Mouse (Mus musculus) kidney, adult 8-10 months (tissue): ENCODE measurements around the gene Slc39a5.
A peak's percentile ranks its signal among the peaks of the same experiment; 100 is the strongest.

Experiments used
- DNase-seq, 2 experiments: peaks; one replicate each; pipeline ENCODE4 v3.0.0; 2022

Gene Slc39a5

DNA sequence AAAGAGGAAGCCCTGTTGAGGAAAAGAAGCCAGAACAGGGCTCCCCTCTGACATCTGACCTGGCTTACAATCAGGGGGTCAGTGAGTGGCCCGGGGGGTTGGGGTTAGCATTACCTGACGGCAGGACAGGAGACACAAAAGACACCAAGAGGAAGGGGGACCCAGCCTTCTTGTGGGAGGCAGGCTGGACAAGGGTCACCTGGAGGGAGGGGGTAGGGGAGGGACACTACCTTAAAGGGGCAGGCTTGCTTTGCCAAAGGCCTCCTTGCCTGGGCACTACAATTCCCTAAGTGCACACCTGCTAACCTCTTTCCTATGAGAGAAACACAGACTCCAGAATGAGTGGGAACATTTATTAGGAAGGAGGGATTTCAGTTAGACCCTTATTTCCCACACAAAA lies at the start of gene Slc39a5:
Slc39a5 (minus strand) TSS at position 174 of the 400 bp plus-strand sequence.
- DNase-seq = peak; percentile 28 to 38

DNA sequence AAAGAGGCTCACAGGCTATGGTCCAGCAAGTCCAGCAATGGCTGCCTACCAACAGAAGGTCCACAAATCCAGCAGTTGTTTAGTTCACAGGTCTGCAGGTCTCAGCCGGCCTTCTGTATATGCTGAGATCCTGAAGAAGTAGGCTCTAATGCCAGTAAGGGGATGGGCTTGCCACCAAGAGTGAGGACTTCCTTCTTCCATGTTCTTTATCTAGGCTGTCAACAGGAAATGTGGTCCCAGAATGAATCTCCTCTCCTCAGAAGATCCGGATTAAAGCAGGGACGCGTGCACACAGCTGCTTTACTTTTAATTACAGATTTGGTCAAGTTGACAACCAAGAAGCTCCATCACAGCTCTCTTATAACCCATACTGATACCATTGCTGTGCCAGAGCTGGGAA lies 44.4 kb upstream of the Slc39a5 start:
- no peak for DNase-seq

DNA sequence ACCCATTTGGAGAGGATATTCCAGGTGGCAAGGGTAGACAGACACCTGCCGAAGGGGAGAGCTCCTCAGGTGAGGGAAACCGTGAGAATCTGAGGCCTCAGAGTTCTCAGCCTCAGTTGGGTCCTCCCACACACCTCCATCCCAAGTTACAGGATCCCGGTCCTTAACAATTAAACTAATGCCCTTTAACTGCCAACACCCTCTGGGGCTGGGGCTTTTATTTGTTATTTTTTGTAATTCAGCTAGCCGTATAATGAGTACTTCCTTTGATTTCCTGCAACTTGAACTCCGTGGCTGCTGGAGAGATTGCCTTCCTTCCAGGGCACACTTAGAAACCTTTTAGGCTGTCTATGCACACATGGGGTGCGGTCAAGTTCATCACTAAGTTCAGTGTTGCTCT lies 43.3 kb upstream of the Slc39a5 start:
- no peak for DNase-seq

DNA sequence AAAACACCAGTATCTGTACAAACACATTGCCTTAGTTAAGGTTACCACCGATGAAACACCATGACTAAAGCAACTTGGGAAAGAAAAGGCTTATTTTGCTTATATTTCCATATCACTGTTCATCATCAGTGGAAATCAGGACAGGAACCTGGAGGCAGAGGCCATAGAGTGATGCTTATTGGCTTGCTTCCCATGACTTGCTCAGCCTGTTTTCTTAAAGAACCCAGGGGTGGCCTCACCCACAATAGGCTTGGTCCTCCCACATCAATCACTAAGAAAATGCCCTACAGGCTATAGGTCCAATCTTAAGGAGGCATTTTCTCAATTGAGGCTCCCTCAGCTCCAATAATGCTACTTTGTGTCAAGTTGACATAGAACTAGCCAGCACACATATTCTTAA lies 41.7 kb upstream of the Slc39a5 start:
- DNase-seq = no peak

DNA sequence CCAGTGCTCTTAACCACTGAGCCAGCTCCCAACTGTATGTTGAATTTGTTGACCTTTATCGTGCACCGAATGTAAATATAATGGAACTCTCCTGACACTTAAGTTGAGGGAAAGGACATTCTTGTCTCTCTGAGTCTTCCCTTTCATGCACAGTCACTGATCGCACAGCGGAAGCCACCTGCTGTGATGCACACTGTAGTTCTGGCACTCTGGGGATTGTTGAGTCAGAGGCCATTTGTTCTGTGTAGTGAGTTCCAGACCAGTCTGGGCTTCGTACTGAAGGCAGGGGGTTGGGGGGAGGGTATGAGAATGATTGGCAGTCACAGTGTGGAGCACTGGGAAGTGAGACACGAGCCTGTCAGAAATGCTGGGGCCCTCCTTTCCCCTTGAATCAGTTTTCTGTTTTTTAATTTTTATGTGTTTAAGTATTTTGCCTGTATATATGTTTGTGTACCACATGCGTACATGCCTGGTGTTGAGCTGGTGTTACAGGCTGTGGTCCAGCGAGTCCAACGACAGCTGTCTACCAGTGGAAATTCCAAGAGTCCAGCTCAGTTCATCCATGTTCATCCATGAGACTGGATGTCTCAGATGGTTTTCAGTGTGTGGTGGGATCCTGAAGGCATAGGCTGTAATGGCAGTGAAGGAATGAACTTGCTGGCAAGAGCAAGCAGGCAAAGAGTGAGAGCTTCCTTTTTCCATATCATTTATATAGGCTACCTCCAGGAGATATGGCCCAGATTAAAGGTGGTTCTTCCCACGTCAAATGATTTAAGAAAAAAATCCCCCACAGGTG lies 40.5 kb upstream of the Slc39a5 start:
- no peak for DNase-seq

DNA sequence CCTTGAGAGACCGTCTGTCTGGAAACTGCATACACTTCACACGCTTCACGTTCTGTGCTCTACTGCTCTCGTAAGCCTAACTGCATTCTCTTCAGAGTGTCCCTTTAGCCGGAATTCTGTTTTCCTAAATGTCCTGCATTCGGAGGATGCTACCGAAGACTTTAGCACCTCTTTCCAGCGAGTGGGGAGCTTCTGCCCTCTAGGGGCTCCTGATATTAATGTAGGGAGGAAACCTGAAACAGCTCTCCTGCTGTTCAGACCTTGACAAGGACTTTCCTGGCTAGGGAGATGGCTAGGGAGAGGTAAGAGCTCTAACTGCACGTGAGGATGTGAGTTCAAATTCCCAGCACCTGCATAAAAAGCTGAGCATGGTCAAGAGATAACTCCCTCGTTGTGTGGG lies 39.4 kb upstream of the Slc39a5 start:
- peak in 1 of 2 experiments; percentile 42 for DNase-seq

DNA sequence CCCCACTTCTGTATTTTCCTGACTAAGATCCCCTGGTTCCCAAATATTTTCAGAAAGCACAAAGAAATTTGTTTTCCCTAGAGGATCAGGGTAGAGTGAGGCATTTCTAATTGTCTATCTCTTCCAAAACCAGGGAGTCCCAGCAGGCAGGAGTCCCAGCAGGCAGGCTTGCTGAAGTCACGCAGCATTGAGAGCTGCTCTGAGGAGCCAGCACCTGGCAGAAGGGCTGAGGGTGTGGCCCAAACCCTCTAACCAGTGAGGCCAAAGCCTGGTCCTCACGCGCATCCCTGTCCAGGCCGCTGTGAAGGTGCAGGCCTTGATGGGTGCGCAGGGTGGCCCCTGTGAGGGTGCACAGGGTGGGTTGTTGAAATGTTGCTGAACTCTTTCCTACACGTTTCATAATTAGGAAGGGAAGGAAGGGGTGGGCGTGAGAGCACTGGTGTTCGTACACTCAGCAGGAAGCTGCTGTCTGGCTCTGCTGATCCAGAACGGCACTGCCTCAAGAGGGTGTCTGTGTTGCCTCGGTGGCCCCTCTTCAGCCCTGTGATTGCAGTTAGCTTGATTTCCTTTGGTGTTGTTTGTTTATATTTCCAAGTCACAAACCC lies 37.7 kb upstream of the Slc39a5 start:
- DNase-seq = no peak

DNA sequence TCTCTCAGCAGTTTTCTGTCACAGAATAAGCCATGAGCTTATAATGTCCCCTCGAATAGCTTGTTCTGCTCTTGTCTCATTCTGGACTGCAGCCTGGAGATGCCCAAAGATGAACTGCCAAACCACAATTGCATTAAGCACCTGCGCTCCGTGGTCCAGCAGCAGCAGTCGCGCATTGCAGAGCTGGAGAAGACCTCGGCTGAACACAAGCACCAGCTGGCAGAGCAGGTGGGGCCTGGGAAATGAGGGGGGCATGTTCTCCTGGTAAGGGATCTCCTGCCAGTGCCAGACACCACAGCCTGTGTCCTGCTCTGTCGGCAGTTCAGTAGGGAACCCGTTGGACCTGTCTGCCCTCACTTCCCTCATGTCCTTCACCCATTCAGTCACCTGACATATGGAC lies 35.3 kb upstream of the Slc39a5 start:
- no peak for DNase-seq

DNA sequence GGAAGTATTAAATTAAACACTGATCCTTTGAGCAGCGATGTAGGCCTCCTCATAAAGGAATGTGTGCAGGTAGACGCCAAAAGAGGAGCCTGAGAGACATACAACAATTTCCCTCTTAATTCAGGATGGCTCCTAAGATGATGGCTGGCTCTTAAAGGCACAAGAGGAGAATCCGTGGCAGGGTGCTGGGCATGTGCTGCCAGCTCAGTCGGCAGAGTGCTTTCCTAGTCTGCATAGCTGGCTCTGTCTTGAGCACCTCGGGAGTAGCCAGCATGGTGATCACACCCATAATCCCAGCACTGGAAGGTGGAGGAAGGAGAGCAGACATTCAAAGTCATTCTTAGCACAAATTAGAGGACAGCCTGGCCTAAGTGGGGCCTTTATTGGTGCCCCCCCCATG lies 34.8 kb upstream of the Slc39a5 start:
- DNase-seq = no peak

DNA sequence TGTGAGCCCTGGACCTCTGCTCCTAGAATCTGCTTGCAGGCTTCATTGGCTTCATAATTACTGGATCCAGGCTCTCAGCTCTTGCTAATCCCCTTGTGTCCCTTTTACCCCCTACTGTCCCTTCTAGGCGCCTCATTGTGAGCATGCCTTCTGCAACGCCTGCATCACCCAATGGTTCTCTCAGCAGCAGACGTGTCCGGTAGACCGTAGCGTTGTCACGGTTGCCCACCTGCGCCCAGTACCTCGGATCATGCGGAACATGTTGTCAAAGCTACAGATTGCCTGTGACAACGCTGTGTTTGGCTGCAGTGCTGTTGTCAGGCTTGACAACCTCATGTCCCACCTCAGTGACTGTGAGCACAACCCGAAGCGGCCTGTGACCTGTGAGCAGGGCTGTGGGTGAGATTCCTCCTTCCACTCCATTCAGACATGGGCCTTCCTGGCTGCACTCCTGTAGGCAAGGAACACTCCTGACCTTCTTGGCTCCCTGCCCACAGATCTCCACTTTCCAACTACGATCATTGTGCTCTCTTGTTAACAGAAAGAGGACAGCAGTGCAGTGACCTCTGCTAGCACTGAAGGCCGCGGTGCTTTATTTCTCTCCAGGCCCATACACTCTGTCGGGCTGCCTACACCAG lies 34.3 kb upstream of the Slc39a5 start:
- peak; percentile 90 for DNase-seq

DNA sequence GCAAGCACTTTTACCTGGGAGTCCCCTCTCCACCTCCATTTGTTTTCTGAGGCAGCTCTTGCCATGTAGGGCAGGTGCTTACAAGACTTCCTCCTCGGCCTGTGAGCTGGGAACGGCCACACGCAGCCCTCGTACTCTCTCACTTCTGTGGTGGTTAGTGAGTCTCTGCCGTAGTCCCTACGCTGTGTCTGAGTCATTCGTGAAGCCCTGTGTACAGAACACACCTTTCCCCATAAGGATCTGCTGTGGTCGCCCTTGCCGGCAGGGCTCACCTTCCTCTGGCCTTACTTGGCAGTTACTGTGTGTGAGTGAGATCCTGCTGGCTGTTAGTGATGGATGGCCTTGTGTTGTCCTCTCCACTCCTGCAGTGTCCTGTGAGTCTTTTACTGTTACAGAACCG lies 33.7 kb upstream of the Slc39a5 start:
- DNase-seq = no peak

DNA sequence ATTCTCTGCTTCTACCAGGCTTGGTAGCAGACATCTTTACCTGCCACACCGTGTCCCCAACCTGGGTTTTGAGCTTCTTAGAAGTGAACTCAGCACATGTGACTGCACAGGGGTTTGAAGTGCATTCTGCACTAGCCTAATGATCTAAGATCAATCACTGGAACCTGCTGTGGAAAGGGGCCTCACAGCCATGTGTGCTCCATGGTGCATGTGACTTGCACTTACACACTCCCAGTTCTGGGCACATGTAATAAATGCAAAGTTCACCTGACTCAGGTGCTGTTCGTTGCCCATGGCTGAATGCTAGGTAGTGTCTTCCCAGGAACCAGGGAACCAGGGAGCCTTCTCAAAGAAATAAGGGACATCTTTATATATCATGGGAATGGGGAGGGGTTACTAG lies 32.4 kb upstream of the Slc39a5 start:
- DNase-seq = no peak

DNA sequence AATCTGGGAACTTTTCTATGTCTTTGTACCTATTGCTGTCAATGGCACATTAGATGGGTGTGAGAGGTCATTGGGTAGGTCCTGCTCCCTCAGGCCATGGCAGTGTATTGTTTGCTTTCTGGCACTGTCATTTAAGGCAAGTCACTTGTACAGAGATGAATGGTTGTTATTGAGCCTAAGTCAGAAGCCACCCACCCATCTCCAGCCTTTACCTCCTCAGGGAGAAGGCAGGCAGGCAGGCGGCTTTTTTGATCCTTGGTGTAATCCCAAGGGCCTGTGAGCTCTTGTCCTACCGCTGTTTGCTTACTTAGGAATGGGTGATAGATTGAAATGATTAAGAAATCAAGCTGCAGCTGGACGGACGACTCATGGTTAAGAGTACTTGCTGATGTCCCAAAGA lies 28.4 kb upstream of the Slc39a5 start:
- DNase-seq = no peak

DNA sequence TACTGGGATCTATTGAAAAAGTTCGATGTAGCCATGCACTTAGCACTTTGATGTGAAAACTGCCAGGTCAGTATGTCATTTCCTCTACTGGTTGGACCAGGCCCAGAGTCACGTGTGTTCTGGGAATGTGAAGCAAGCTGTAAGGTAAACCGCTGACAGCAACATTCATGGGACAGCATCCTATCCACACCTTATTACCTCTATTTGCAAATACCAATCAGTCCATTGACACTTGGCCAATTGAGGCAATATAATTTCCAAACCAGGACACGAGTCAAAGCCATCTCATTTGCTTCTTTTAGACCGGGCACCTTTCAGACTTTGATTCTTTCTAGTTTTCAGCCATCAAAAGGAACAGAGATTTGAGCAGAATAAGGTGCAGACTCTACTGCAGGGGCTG lies 28.0 kb upstream of the Slc39a5 start:
- no peak for DNase-seq

DNA sequence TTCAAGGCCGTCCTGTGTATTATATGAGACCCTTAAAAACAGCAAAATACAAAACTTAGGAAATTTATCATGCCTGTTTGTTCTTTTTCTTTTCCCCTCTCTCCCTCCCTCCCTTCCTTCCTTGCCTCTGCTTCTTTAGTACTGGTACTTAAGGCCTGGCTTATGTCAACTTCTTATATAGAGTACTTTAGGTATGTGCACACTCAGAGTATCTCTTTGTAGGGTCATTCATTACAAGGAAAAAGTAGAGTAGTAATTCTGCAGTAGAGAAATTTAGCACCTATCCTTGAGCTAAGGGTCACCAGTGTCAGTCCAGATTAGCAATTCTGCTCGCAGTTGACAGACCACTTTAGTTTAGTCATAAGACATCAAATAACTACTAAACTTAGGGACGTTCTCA lies 24.2 kb upstream of the Slc39a5 start:
- DNase-seq = no peak

DNA sequence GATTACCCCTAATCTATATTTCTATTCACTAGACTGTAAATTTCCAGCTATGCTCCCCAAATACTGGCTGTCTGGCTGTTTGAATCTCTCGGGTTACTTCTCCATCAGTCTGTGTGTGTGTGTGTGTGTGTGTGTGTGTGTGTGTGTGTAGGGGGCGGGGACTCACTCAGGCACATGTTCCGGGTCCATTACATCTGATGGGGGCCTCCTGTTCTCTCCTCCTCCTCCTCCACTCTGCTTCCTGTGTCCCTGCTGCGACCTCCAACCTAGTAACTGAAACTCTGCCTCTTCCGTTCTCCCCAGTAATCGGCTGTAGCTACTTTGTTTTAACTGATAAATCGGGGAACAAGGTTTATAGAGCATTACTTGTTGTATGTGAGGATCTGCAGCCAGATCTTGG lies 23.6 kb upstream of the Slc39a5 start:
- DNase-seq = no peak

DNA sequence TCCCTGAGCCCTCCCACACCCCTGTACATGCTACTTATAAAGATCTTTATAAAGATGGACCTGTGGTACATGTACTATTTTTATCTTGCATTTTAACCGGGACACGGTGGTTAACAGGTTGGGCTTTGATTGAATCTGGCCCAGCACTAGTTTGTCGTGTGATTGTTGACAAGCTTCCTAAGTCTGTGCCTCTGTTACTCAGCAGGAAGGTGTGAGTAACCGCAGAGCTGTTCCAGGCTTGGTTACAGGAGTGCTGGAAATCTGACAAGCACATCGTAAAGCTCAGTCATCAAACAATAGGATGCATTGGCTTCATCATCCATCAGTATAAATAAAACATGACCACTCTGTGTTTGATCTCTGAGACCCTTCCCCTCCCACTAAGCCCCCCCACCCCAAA lies 21.4 kb upstream of the Slc39a5 start:
- no peak for DNase-seq

DNA sequence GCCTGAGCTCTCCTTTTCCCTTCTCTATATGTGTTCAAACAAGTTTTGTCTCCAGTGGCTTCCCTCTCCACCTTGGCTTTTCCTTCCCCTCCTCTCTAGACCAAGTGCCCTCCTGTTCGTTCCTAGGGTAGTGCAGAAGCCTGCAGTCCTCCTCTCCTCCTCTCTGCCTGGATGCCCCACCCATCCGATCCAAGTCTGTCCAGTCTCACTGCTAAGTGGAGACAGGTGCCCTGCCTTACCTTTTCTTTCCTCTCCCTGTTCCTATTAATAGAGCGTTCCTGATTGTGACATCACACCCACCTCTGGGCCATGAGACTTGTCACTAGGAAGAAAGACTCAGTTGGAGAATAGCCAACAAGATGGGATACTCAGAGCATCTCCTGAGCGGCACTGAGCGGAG lies 13.8 kb upstream of the Slc39a5 start:
- no peak for DNase-seq

DNA sequence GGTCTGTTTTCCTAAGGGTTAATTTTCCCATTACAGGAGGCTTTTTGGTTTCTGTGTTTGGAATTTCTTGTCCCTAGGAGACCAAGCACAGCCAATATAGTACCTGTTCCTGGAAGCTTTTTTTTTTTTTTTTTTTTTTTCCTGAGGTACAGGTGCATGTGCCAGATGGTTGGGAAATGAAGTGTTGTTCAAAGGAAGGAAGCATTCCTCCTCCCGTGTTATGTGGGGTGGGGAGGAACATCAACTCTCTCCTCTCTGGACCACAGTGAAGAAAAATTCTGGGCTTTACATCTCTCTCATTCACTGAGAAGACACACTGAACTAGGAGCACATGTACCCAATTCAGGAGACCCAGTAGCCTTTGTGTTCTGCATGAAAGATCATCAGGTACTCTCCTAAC lies 12.0 kb upstream of the Slc39a5 start:
- no peak for DNase-seq

DNA sequence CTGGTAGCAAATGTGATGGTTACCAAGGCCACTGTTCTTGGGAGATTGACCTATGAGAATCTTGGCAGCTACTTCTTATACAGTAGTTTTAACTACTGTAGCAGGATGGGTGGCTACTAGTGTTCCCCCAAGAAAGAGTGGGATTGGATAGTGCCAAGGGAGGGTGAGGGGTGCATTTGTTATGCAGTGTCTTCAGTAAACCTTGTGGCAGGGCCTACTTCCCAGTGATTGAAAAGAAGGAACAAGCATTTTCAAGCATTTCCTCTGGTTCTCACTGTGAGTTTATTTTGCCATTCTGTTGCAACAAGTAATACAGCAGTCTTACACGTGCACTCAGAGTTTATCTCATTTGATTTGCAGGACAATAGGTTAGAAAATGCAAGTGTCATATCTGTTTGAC lies 11.5 kb upstream of the Slc39a5 start:
- no peak for DNase-seq

DNA sequence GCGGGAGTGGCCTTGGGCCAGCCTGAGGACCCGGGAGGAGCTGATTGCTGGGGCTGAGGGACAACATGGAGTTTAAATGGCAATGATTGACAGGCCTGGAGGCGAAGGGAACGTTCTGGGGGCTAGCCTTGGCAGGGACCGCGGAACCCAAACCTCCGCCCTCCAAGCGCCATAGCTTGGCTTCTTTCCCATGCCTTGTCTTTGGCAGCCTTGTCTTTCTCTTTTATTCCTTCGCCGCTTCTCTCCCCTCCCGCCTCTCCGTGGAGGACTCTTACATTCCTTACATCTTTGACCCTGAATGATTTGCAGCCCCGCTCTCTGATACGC lies 11.0 kb upstream of the Slc39a5 start:
- peak; percentile 44 to 47 for DNase-seq

DNA sequence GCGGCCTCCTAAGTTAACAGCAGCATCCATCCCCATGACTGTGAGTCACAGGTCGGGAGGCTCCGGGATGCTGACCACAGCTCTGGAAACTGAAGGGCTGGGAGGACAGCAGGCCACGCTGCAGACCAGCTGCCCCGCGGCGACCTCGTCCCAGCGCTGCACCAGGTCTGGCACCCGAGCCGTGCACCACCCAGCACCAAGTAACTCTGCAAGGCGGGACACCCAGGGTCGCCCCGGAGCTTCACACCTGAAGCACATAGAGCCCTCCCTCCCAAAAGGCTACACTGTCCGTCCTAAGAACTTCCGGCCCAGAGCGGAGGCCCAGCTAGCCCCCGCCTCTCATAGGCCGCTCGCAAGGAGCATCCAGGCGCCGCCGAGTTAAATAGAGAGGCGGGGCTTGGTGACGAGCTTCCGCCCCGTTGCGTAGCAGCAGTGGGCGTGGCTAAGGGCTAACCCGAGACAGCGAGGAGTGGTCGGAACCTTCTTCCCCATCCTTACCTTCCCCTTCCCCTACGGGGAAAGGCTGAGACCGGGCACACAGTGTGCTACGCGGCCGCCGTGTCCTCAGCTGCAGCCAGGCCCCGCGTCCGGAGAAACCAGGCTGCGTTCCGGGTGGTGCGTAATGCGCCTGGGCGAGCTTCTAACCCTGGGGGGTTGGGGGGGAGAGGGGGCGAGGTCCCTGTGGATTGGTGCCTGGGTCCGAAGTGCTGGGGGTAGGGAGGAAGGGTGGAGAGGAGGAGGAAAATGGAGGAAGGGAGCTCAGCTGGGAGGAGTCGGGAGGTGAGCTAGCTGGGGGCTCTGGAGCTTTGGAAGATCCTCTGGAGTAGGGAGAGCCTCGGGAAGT lies 10.4 kb upstream of the Slc39a5 start, which contains the start of the genes Nabp2 and Rnf41:
Nabp2 (minus strand) TSS at position 282 of the 844 bp plus-strand sequence.
Rnf41 (plus strand) TSS at position 447 of the 844 bp plus-strand sequence.
- DNase-seq = peak; percentile 96 to 97

DNA sequence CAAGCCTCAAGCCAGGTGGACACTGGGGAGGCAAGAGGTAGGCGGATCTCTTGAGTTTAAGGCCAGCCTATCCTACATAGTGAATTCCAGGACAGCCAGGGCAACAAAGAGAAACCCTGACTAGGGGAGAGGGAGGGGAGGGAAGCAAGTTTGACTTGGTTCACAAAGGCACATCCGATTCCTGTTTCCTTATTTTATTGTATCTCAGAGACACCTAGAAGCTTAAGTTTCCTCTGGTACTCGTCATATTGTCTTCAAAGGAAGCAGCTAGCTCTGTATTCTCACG lies 9.5 kb upstream of the Slc39a5 start:
- DNase-seq = no peak
